Mouse (Mus musculus) CD4-positive helper T cell, adult 2 months (primary cell): ENCODE data around the gene Dnah1.

ENCODE experiments used
- DNase-seq: peaks from one replicate; pipeline ENCODE4 v3.0.0-alpha.2; 2012; ENCODE audit warnings: low read depth, missing footprints, low spot score

The Dnah1 gene

GRCm38 (mm10) chr14:31323849-31324792, at the start of gene Dnah1:
Gene Dnah1, minus strand, starts transcription at chr14:31323896.
- peak; percentile 36 for DNase-seq

- DNase-seq = no peak
Observed at GRCm38 (mm10) chr14:31369377-31369776, 45.7 kb upstream of the Dnah1 start.

GRCm38 (mm10) chr14:31367951-31368350, 44.3 kb upstream of the Dnah1 start:
- DNase-seq = peak; percentile 35

GRCm38 (mm10) chr14:31365350-31365749, 41.7 kb upstream of the Dnah1 start:
- DNase-seq = peak; percentile 75

GRCm38 (mm10) chr14:31364589-31364988, 40.9 kb upstream of the Dnah1 start:
- DNase-seq = no peak

- DNase-seq = no peak
Observed at GRCm38 (mm10) chr14:31362236-31362635, 38.5 kb upstream of the Dnah1 start.

GRCm38 (mm10) chr14:31345367-31345766, 21.7 kb upstream of the Dnah1 start:
- no peak for DNase-seq

GRCm38 (mm10) chr14:31343241-31343640, 19.5 kb upstream of the Dnah1 start:
- no peak for DNase-seq

- DNase-seq = no peak
Observed at GRCm38 (mm10) chr14:31337947-31338346, 14.3 kb upstream of the Dnah1 start.

GRCm38 (mm10) chr14:31337406-31337805, 13.7 kb upstream of the Dnah1 start:
- DNase-seq = peak; percentile 50

GRCm38 (mm10) chr14:31336369-31337155, 12.9 kb upstream of the Dnah1 start, which contains the start of gene Capn7:
Gene Capn7, plus strand, starts transcription at chr14:31336638.
- peak; percentile 98 for DNase-seq

- no peak for DNase-seq
Observed at GRCm38 (mm10) chr14:31335765-31336164, 12.1 kb upstream of the Dnah1 start.

- DNase-seq = no peak
Observed at GRCm38 (mm10) chr14:31330957-31331356, 7.3 kb upstream of the Dnah1 start.

GRCm38 (mm10) chr14:31329741-31330140, 6.0 kb upstream of the Dnah1 start:
- no peak for DNase-seq

GRCm38 (mm10) chr14:31327681-31328080, 4.0 kb upstream of the Dnah1 start:
- no peak for DNase-seq

GRCm38 (mm10) chr14:31327196-31327595, 3.5 kb upstream of the Dnah1 start:
- no peak for DNase-seq

GRCm38 (mm10) chr14:31326770-31327169, 3.1 kb upstream of the Dnah1 start:
- DNase-seq = no peak

- DNase-seq = no peak
Observed at GRCm38 (mm10) chr14:31325551-31325950, 1.9 kb upstream of the Dnah1 start.

GRCm38 (mm10) chr14:31324851-31325250, 1.2 kb upstream of the Dnah1 start:
- no peak for DNase-seq

- no peak for DNase-seq
Observed at GRCm38 (mm10) chr14:31323189-31323588, 507 bp downstream of the Dnah1 start.

GRCm38 (mm10) chr14:31322191-31322590, 1.5 kb downstream of the Dnah1 start:
- no peak for DNase-seq

GRCm38 (mm10) chr14:31321181-31321580, 2.5 kb downstream of the Dnah1 start:
- no peak for DNase-seq
